Mouse (Mus musculus) limb, embryonic 11.5 days (tissue): Measurements from ENCODE around the gene Epha4. TPM values are rescaled to one million over a fixed set of nuclear protein-coding genes. Genes with fewer than 3 reads are reported as not detected.

Source experiments
- ATAC-seq: fragments of 200-750 bp; cut with Nextera tagmentation; 2 replicates; pipeline ENCODE4 v1.8.0; 2017; ENCODE audit warnings: low read depth; ENCODE audit not compliant: insufficient number of reproducible peaks, low FRiP score, low TSS enrichment
- DNase-seq: peaks from one replicate; pipeline ENCODE4 v3.0.0-alpha.2; 2015; ENCODE audit warnings: low spot score
- H3K27ac ChIP-seq: fragments of 300-500 bp; sonication (generic); replicated peaks from 2 replicates; pipeline ENCODE4 v1.5.1; 2014; ENCODE audit warnings: low read depth, mild to moderate bottlenecking, low read length
- H3K27me3 ChIP-seq: fragments of 300-500 bp; sonication (generic); 2 replicates; pipeline ENCODE4 v1.6.1; 2014; ENCODE audit warnings: mild to moderate bottlenecking, low read length, mixed read lengths; ENCODE audit not compliant: control insufficient read depth, insufficient read depth
- H3K36me3 ChIP-seq: fragments of 300-500 bp; sonication (generic); 2 replicates; pipeline ENCODE4 v1.6.1; 2014; ENCODE audit warnings: mild to moderate bottlenecking, low read length, moderate library complexity, mixed read lengths; ENCODE audit not compliant: control insufficient read depth, insufficient read depth
- H3K4me1 ChIP-seq: fragments of 300-500 bp; sonication (generic); 2 replicates; pipeline ENCODE4 v1.6.1; 2014; ENCODE audit warnings: low read length, mixed read lengths; ENCODE audit not compliant: control insufficient read depth, insufficient read depth
- H3K4me2 ChIP-seq: fragments of 300-500 bp; sonication (generic); 2 replicates; pipeline ENCODE4 v1.6.1; 2014; ENCODE audit warnings: low read depth, mild to moderate bottlenecking, moderate library complexity; ENCODE audit not compliant: severe bottlenecking
- H3K4me3 ChIP-seq: fragments of 300-500 bp; sonication (generic); 2 replicates; pipeline ENCODE4 v1.5.1; 2014; ENCODE audit warnings: low read depth, low read length
- H3K9ac ChIP-seq: fragments of 300-500 bp; sonication (generic); 2 replicates; pipeline ENCODE4 v1.6.1; 2014; ENCODE audit warnings: mild to moderate bottlenecking, low read length
- H3K9me3 ChIP-seq: fragments of 300-500 bp; sonication (generic); 2 replicates; pipeline ENCODE4 v1.6.1; 2016; ENCODE audit warnings: low read length; ENCODE audit not compliant: control insufficient read depth
- WGBS: fragments of 180-500 bp; shearing (Covaris S2); extraction: QIAGEN DNeasy Blood & Tissue Kit; methylation state at CpG from one replicate; pipeline ENCODE4 v1.1.7; 2014; 5-methylcytosine and 5-hydroxymethylcytosine counted together
- microRNA-seq: library from miRNA; unstranded; fragments of <30 nt; microRNA quantifications from one replicate; pipeline ENCODE4, GENCODE M21; 2016
- polyA plus RNA-seq: library from polyadenylated mRNA; unstranded; fragments of >200 nt; fragmentation: Nextera tagmentation; extraction: Ambion mirVana; gene quantifications from 2 replicates; pipeline ENCODE4 v1.2.1, GENCODE M21; 2014

The Epha4 gene
- polyA plus RNA-seq, 1 experiment from 2014 or later, result 41.9 TPM

GRCm38 (mm10) chr1:77343792-77344191 lies 171.1 kb downstream of the Epha4 start:
- no peak for DNase-seq
- Histone ChIP-seq H3K9ac (no peak overlapping the region), H3K27me3 (no peaks in the 10 kb centered on the region), H3K4me2 (no peak overlapping the region), H3K27ac (no peak overlapping the region), H3K36me3 (no peaks in the 10 kb centered on the region), H3K4me1 (no peaks in the 10 kb centered on the region), H3K9me3 (no peaks in the 10 kb centered on the region), H3K4me3 (no peak overlapping the region)
- no peak for ATAC-seq
- 87% methylated on average over 4 of the region's 4 CpGs for WGBS

- Histone ChIP-seq H3K27me3 (no peaks in the 10 kb centered on the region), H3K36me3 (no peaks in the 10 kb centered on the region), H3K9ac (no peak overlapping the region), H3K4me1 (no peaks in the 10 kb centered on the region), H3K9me3 (no peaks in the 10 kb centered on the region), H3K27ac (no peak overlapping the region), H3K4me2 (no peak overlapping the region), H3K4me3 (no peak overlapping the region)
- WGBS, result 81% methylated on average over 5 of the region's 5 CpGs
- ATAC-seq, result no peak
- no peak for DNase-seq
Observed at GRCm38 (mm10) chr1:77339701-77340100, 175.2 kb downstream of the Epha4 start.

- H3K36me3 ChIP-seq, result no peaks in the 10 kb centered on the region
- 0 out of 2 replicates have a peak overlapping the region, but pooled peaks have one; percentile 12 for H3K27ac ChIP-seq
- no peak overlapping the region for H3K4me2 ChIP-seq
- peak; percentile 44 for DNase-seq
- H3K4me3 ChIP-seq, result no peak overlapping the region
- no peak overlapping the region for H3K9ac ChIP-seq
- no peak for ATAC-seq
- H3K4me1 ChIP-seq, result no peaks in the 10 kb centered on the region
- H3K9me3 ChIP-seq, result no peaks in the 10 kb centered on the region
- H3K27me3 ChIP-seq, result no peaks in the 10 kb centered on the region
- 14% methylated on average over 6 of the region's 6 CpGs for WGBS
Observed at GRCm38 (mm10) chr1:77338346-77338745, 176.5 kb downstream of the Epha4 start.

- DNase-seq (no peak), ATAC-seq (no peak)
- H3K4me2 ChIP-seq, result no peak overlapping the region
- no peaks in the 10 kb centered on the region for H3K9me3 ChIP-seq
- no peak overlapping the region for H3K9ac ChIP-seq
- no peaks in the 10 kb centered on the region for H3K36me3 ChIP-seq
- H3K27ac ChIP-seq, result no peak overlapping the region
- no peaks in the 10 kb centered on the region for H3K27me3 ChIP-seq
- H3K4me3 ChIP-seq, result no peak overlapping the region
- no peaks in the 10 kb centered on the region for H3K4me1 ChIP-seq
- WGBS, result 46% methylated on average over 7 of the region's 7 CpGs
Observed at GRCm38 (mm10) chr1:77336937-77337336, 178.0 kb downstream of the Epha4 start.

GRCm38 (mm10) chr1:77318597-77319127 lies 196.2 kb downstream of the Epha4 start:
- ATAC-seq (no peak), DNase-seq (no peak)
- no peak overlapping the region for H3K4me2 ChIP-seq
- H3K4me3 ChIP-seq, result no peak overlapping the region
- H3K36me3 ChIP-seq, result no peaks in the 10 kb centered on the region
- H3K27me3 ChIP-seq, result no peaks in the 10 kb centered on the region
- WGBS, result 89% methylated on average over 4 of the region's 4 CpGs
- H3K9me3 ChIP-seq, result no peaks in the 10 kb centered on the region
- no peak overlapping the region for H3K9ac ChIP-seq
- peaks cover 2% of the 10 kb centered on the region; the same call in 1 of the 2 replicates for H3K4me1 ChIP-seq
- no peak overlapping the region for H3K27ac ChIP-seq

Small RNA genes within 50 kb of the gene (microRNA-seq; reads per million reads assigned to microRNA genes)
- not detected for gene Mir6352
